Mouse (Mus musculus): ENCODE measurements around the gene Gria2.

The Gria2 gene

DNA sequence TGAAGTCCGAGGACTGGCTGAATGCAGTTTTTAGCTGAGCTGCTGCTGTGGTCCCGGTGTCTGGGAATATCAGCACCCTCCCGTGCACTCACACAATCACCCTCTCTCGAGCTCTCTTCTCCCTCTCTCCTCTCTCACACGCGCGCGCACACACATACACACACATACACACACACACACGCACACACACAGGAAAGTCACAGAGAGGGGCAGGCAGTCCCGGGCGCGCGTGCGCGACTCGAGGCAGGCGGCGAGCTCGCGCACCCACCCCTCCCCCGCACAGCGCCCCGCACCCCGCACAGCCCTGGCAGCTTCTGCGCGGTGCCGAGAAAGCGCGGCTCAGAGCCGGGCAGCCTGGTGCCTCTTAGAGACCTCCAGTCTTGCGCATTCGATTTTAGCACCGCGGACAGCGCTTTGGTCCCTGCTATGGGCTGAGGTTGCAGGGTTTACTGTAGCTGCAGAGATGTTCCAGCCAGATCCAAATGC is at the start of gene Gria2:
TSS of gene Gria2 (minus strand) at position 240 of the 486 bp plus-strand sequence.
- DNase-seq = peak; percentile 94

DNA sequence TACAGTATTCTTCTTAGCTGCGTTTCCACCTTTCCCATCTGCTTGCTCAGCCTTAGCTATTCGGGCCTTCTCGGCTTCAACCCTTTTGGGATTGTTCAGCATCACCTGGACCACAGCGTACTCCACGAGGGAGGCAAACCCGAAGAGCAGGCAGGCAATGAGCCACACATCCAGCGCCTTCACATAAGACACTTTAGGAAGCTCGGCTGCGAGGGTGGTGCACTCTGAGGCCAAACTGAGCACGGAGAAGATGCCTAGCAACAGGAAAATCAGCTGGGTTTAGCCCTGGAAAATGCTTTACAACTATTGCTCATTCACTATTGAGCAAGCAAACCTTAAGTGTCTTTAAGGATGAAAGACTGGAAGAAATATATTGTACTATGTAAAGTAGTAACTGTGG is 48.3 kb upstream of the Gria2 start:
- DNase-seq = no peak

GRCm38 (mm10) chr3:80845634-80846033 is 43.0 kb upstream of the Gria2 start:
- peak; percentile 20 for DNase-seq

- DNase-seq = no peak
Measured at GRCm38 (mm10) chr3:80839845-80840244, 37.2 kb upstream of the Gria2 start.

DNA sequence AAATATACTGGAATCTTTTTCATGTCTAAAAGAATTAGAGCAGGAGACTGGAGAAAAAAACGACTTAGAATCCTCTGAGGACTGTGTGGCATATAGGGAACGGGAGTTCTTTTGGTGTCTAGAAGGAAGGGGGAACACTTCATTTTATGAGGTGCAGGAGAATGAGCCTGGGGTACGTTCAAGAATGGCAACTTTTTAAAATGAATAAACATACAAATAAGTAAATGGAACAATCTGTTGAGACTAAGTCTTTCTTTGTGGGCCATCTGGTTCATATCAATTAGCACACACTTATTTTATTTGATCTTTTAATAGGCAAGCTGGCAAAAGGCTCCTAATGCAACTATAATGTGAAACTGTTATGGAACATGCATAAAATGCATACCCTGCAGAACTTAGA is 34.9 kb upstream of the Gria2 start:
- no peak for DNase-seq

- no peak for DNase-seq
Measured at GRCm38 (mm10) chr3:80823975-80824374, 21.3 kb upstream of the Gria2 start.

DNA sequence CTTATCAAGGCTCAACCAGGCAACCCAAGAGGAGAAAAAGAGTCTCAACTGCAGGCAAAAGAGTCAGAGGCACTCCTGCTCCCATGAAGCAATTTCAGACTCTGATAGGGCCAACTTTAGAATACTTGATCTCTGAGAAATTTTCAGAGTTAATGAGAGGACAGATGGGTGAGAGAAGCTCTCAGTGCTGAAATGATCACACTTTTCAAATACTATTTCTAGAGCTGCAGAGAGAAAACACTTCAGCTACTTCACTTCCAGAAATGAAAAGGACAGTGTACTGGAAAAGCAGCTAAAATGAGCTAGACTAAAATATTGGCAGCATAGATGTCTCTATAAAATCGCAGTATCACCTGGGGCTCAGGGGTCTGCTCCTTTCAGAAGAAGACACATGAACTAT is 16.0 kb upstream of the Gria2 start:
- no peak for DNase-seq

DNA sequence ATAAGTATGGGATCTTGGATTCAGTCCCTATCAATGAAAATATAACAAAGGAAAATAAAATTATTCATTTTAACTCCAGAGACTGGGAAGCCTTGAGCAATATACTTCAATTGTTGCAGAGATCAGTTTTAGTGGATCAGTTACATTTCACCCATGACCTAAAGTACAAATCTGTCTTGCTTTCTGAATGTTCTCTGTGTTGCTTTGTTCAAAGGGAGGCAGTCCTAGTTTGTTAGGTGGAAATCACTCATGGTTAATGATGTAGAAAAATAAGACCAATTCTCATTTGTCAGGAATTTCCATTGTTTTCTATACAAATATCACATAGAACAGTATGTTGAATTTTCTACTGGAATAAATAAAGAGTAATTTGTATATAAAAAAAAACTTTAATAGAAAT is 11.1 kb upstream of the Gria2 start:
- DNase-seq = no peak

GRCm38 (mm10) chr3:80812237-80812636 is 9.6 kb upstream of the Gria2 start:
- DNase-seq = no peak

- DNase-seq = no peak
Measured at GRCm38 (mm10) chr3:80805327-80805726, 2.7 kb upstream of the Gria2 start.

GRCm38 (mm10) chr3:80803811-80804210 is 1.2 kb upstream of the Gria2 start:
- no peak for DNase-seq

DNA sequence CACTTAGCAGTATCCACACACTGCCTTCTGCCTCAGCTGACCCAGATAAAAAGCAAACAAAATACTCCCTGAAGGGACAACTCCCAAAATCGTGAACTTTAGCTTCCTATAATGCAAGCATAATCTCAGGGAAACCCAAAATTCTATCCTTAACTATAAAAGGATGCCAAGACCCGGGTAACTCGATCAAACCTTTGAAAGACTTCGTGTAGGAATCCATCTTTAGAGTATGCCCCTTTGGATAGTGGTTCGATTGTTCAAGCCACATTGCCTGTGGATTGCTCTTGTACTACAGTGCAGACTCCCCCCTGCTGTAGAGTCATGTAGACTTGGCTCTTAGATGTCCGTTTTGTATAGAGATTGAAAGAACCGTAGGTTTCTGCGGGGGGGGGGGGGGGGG is 576 bp upstream of the Gria2 start:
- DNase-seq = no peak

- DNase-seq = no peak
Measured at GRCm38 (mm10) chr3:80801827-80802310, 766 bp downstream of the Gria2 start.

GRCm38 (mm10) chr3:80800995-80801826 is 1.4 kb downstream of the Gria2 start:
- DNase-seq = peak; percentile 63

DNA sequence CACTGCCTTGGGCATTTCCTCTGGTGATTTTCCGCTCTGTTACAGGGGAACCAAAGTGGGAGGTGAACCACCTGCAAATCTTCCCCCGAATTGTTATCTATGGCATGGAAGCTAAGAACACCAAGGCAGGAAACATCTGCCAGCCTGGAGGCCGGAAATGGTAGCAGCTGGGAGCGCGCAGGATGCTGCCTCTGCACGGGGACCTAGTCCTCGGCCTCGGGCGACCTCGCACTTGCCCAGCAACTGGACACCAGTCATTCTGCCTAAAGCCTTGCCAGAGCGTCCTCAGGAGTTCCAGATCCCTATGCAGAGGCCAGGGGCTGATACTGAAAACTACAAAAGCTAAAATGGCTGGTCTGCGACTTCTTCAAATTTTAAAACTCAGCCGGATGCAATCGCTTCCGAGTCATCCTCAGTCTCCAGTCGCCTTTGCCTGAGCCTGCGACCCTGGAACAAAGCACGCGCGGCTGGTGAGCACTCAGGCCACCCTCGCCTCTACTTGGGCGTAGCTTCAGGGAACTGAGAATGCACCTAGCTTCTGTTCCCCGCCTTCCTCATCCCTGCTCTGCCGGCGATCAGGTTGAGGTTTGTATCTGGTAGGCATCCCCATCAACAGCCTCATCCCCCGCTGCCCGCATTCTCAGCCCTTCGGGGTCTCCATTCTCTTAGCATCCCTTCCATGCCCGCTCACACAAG is 2.2 kb downstream of the Gria2 start:
- peak; percentile 47 for DNase-seq

DNA sequence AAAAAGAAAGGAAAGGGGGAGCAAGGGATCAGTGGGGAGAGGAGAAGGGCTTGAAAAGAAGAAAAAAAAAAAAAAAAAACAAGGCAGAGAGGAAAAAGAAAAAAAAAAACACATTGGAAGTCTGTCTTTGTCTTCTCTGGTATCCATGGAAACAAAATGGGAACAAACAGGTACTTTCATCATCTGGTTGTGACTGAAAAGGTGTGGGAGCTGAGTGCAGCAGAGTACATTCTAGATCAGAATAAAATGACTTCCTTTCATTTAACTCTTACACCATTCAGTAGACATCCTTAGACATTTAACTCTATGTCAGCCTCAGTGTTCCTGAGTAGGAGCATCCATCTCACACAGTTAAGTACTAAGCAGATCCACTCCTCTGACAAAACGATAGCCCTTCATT is 4.7 kb downstream of the Gria2 start:
- no peak for DNase-seq

GRCm38 (mm10) chr3:80796764-80797163 is 5.9 kb downstream of the Gria2 start:
- no peak for DNase-seq

DNA sequence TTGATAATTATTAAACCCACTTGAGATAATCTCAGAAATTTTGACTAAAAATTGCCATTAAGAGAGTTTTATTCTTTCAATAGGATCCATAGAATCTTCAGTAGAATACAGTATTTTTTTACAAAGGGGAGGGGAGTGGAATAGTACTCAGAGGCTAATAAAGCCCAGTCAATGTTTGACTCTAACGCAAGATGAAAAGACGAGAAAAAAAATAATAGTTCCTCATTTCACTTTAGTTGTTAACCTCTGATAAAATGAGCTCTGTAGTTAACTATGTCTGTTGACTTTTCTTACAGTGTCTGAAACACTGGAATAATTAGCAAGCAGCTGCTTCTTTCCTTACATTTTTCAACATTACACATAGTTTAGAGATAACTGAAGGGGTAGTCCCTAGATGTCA is 7.4 kb downstream of the Gria2 start:
- DNase-seq = no peak

- no peak for DNase-seq
Measured at GRCm38 (mm10) chr3:80787116-80787744, 15.4 kb downstream of the Gria2 start.

GRCm38 (mm10) chr3:80781144-80781530 is 21.5 kb downstream of the Gria2 start:
- DNase-seq = no peak

- no peak for DNase-seq
Measured at GRCm38 (mm10) chr3:80780383-80781143, 22.1 kb downstream of the Gria2 start.

- peak; percentile 37 for DNase-seq
Measured at GRCm38 (mm10) chr3:80776628-80777027, 26.0 kb downstream of the Gria2 start.

GRCm38 (mm10) chr3:80775971-80776370 is 26.7 kb downstream of the Gria2 start:
- DNase-seq = no peak
